Mouse (Mus musculus): Measurements from ENCODE around the gene Slc38a2.

Gene Slc38a2

DNA sequence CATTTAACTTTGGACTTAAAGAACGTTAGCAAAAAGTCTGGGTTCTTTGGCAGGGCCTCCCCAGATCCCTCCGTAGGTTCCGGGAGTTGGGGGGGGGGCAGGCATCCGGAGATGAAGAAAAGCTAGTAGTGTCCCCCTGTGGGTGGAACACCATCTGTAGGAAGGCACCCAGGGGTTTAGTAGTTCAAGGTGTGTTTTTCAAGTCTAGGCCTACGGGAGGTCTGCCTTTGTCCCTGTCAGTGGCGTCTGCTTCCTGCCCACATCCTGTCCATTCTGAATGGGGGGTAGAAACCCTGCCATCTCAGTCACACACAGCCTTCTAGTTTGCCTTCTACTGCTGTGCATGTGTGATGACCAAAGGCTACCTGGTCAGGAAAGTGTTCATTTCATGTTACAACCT is 20.6 kb upstream of the Slc38a2 start:
- peak; percentile 44 for DNase-seq (ENCODE audit: low read depth, low spot score)

DNA sequence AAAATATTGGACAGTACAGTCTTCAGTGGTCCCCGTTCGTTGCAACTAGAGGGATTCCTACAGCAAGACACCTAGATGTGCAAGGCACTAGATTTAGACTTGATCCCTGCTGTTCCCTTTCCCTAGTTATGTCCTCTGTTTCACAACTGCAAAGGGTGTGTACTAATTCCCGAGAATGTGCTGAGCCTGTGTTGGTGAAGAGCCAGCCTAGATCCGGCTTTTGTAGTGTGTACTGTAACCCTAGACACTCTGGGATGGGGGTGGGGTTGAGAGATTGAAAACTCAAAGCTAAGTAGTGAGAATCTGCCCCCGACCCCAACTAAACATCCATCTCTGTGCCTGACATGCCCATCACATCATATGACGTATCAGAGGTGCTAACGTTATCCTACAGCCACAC is 18.9 kb upstream of the Slc38a2 start:
- DNase-seq (ENCODE audit: low read depth, low spot score), result no peak

DNA sequence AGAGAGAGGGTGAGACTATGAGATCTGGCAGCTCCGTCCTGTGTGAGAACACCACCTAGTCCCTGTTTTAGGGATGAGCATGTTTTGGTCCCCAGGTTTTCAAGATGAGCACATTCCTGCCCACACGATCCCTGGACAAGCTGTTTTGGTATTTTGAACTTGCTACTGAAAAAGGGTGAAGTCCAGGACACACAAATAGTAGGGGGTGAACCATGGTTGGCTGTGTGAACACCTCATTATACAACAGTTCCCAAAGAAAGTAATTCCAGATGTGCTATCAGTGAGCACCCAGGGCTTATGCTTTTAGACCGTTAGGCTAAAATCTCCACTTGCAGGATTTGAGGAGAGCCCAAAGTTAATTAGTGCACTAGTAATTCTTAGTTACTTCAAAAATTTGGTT is 17.7 kb upstream of the Slc38a2 start:
- DNase-seq (ENCODE audit: low read depth, low spot score), result no peak

DNA sequence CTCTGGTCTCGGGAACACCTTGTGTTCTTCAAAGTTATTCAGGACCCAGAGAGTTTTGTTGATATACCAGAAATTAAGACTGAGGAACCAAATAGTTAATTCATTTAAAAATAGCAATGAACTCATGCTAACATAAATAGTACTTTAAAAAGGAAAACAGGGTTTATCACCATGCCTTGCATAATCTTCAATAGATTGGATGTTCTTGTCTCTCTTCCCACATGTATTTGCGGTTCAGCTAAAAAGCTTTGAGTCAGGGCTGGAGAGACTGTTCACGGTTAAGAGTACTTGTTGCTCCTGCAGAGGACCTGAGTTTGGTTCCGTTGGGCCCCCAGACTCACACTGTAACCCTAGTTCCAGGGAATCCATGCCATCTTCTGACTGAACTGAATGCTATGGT is 16.8 kb upstream of the Slc38a2 start:
- DNase-seq (ENCODE audit: low read depth, low spot score), result no peak

DNA sequence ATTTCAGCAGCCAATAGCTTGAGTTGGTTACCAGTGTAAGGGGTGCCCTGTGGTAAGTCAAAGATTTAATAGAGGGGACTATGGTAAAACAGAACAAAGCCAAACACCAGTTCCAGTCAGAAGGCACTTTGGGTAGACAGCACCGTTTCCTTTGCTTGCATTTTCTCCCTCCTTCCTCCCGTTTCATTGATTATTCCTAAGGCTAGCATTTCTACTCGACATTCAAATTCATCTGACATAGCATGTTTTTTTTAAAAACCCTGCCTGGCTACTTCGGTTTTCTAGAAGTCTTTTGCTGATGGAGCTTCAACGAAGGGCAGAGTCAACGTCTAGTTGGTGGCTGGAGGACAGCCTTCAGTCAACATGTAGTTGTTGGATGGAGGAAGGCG is 16.2 kb upstream of the Slc38a2 start:
- DNase-seq (ENCODE audit: low read depth, low spot score), result no peak

DNA sequence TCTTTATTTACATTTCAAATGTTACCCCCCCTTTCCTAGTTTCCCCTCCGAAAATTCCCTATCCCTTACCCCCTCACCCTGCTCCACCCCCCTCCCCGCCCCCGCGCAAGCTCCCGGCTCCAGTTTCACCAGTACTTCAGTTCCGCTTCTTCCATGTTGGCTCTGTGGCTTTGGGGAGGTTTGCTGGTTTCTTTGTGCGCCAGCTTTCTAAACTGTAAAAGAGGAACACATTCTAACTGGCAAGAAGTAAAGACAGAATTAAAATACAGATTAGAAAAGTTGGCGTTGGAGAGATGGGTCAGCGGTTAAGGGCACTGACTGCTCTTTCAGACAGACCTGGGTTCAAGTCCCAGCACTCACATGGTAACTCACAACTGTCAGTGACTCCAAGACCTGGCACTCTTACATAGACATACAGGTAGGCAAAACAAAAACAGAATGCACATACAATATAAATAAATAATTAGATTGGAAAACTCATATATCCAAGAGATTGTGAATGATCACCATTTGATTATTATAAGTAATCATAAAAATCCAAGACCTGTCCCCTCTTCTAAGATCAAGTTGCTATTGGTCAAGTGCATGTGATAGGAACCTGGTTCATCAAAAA is 15.7 kb upstream of the Slc38a2 start:
- DNase-seq (ENCODE audit: low read depth, low spot score), result no peak

DNA sequence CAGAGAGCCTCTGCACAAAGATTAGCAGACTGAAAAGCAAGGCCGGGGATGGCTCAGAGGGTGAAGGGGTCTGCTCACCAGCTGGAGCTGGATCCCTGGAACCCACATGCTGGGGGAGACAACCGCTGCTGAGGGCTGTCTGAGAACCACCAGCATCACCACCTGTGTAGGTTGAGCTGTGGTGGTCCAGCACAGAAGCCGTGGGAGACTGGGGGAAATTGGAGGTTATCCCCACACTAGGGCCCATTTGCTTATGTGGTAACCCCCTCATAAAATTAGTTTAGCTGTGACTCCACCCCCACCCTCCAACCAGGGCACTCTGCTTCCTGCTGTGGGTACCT is 15.1 kb upstream of the Slc38a2 start:
- peak; percentile 50 for DNase-seq (ENCODE audit: low read depth, low spot score)

DNA sequence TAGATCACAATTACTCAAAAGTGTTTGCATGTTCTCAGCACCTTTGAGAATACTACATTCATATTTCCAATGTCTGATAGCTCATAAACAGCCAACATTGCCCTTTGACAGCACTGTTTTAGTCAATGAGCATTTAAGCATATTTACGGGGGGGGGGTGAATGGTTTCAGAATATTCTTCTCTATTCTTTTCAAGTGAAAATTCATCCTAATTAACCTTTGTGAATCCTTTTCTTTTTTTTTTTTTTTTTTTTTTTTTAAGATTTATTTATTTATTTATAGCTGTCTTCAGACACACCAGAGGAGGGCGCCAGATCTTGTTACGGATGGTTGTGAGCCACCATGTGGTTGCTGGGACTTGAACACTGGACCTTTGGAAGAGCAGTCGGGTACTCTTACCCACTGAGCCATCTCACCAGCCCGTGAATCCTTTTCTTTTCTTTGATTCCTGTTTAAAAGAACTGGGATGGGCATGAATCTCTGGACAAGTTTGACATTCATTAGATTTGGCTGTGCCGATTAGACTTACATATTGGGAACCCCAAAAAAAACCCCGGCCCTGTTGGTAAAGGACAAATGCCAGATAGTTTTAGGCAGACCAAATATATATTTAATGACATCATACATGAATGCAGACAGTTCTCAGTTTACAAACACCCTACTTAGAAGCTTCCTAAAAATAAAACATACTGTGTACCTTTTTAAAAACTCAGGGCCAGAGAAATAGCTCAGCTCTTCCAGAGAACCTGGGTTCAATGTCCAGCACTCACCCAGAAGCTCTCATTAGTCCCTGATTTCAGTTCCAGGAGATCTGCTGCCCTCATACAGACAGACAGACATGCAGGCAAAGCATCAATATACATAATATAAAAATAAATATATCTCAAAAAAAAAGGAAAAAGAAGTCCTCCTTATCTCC is 14.5 kb upstream of the Slc38a2 start:
- DNase-seq (ENCODE audit: low read depth, low spot score), result no peak

DNA sequence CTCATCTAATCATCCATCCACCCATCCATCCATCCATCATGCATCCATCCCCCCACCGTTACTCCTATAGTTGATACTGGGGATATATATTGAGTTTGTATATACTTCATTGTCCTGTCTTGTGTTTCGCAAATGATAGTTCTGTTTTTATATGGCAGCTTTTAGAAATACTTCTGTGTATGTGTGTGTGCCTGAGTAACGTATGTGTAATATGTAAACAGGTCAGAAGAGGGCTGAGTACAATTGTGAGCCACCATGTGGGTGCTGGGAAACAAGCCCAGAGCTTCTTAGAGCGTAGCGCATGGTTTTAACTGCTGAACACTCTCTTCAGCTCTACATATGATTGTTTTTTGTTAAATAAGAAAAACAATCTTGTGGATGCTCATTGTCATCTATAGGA is 12.8 kb upstream of the Slc38a2 start:
- DNase-seq (ENCODE audit: low read depth, low spot score), result no peak

DNA sequence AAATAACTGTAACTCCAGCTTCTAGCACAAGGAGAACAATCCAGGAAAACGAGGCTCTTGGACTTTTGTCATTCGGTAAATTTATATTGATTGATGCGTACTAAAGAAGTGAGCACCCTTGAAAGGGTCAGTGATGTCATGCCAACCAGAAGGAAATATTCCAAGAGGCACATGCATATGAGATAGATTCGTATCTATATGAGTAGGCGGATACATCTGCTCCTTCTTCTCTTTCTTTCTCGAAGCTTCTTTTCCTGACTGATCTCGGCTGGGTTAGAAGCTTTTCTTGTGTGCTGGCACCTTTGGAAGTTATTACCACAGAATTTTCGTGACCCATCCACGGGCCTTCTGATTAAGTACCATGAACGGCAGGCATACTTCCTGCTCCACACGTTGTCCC is 12.1 kb upstream of the Slc38a2 start:
- DNase-seq (ENCODE audit: low read depth, low spot score), result no peak

DNA sequence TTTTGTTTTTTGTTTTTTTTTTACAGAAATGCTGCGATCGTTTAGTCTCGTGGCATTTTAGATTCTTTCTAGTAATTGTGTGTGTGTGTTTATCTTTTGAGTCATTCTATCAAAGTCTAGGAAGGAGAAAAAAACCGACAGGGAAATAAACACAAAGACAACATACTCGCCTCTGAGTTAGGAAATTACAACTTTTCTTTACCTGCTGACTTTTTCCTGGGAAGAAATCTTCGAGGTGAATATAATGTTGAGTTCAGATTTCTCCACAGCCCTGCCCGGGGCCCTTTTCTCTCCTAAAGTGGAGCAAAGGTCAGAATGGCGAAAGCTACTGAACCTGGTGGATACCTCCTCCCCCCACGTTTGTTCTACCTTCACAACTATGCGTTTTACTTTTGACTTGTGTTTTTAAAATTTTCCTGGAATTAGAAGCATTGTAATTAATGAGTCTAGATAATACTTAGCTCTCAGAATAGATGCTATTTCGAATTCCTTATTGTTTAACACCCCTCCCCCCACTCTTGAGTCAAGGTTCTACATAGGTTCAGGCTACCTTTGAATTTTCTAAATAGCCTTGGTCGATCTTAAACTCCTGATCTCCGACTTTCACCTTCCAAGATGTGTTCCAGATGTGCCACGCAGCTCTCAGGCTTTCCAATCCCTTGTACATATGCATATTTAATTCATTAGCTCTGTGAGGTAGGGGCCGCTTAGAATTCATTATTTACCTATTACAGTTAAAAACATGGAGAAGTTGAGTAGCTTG is 11.0 kb upstream of the Slc38a2 start:
- no peak for DNase-seq (ENCODE audit: low read depth, low spot score)

DNA sequence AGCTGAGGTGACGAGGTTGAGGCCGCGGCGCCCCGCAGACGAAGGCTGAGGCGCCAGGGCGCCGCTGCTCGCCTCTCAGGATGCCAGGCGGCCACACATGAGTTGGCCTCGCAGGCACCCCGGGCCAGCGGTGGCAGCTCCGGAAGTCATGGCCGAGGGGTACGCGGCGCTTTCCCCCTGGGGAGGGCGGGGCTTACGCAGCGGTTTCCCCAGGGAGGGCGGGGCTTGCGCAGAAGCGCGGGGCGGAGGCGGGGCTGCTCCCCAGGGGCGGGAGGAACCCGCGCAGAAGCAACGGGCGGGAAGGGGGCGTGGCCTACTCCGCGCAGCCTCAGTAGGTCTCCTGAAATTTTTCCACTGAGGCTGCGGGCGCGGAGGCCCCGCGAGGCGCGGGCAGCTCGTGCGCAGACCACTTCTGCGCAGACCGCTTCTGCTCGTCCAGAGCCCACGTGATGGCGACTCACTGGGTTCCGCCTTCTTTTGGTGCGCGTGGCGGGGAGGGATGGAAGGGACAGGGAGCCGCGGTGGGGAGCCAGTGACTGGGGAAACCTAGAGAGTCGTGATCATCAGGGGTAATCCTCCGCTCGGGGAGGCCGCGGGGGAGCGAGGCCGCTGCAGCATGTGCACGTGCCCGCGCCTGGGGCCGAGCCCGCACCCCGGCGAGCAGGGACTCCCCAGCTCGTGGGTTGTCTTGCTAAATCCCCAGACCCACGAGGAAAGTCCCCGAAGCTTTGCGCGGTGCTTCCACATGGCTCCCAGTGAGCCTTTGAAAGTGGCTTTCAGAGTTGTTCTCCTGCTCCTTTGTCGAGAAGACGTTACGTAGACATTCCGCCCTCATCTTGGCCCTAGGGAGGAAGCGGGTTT is 10.2 kb upstream of the Slc38a2 start:
- DNase-seq (ENCODE audit: low read depth, low spot score), result peak; percentile 99

DNA sequence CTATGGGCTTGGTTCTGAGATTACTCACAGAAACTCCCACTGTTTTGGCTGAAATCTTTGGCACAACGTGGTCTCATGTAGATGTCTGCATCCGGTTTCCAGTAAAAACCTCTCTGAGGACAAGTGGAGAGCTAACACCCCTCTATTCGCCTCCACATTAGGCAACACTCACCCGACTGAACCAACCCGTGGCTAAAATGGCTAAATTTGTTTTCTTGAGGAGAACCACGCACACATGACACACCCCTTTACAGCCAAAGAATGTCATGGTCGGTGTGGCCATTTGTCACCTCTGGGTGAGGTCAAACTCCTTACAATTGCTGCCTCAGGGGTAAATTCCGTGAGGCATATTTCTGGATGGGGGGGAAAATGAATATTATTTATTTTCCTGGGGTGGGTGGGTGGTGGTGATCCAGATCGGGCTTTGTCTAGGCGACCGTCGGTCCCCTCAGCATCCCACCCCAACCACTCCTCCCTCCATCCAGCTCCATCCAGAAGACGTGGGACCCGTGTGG is 9.5 kb upstream of the Slc38a2 start:
- no peak for DNase-seq (ENCODE audit: low read depth, low spot score)

DNA sequence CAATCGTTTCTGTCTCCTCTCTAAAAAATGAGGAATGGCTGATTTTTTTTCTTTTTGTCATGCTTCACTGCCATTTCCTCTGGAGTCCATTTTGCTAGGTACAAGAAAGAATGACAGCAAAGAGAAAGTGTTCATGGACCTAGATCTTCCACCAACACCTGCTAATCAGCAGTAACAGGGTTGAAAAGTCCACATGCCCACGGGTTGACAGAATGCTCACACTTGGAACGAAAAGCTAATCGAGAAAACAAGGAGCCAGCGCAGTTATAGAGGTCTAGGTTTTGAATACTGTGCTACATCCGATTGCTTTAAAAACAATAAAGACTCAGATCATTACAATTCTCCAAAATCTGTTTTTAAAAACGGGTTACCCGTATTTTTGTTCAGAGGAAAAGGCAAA is 8.9 kb upstream of the Slc38a2 start:
- DNase-seq (ENCODE audit: low read depth, low spot score), result no peak

DNA sequence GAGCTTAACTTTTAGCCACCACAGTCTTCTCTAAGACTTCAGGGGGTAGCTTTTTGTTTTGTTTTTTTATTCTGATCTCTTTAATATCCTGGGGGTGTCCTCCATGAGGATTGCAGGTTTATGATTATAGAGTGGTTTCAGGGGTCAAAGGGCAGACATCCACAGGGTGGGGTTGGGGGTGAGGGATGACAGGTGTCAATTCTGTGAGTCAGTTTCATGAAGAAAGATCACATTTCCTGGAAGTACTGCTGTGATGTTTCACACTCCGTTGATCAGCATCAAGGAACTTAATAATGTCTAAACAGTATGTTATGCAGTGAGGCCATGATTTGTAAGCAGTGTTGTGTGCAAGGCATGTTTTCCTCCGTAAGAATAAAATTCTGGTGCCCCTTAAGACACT is 8.4 kb upstream of the Slc38a2 start:
- DNase-seq (ENCODE audit: low read depth, low spot score), result peak; percentile 37

DNA sequence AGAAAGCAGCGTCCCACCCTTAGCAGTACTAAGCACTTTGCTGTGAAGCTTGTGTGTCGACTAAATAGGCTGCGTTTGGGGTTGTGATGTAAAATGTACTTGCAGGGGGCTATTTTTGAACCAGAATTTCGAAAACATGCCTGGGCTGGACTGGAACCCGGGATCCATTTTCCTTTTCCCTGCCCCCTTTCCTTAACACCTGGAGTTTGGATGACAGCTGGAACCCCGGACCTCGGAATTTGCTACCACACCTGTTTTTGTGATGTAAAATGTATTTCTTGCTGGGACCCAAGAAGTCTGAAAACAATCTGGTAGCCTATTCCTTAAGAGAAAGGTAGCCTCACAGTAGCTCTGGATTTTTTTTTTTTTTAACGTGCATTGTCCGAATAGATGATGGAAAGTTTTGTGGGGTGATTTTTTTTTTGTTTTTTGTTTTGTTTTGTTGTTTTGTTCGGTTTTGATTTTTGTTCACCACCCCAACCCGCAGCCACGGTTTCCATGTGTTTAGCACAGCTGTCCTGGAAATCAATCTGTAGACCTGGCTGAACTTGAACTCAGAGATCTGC is 3.0 kb upstream of the Slc38a2 start:
- no peak for DNase-seq (ENCODE audit: low read depth, low spot score)

DNA sequence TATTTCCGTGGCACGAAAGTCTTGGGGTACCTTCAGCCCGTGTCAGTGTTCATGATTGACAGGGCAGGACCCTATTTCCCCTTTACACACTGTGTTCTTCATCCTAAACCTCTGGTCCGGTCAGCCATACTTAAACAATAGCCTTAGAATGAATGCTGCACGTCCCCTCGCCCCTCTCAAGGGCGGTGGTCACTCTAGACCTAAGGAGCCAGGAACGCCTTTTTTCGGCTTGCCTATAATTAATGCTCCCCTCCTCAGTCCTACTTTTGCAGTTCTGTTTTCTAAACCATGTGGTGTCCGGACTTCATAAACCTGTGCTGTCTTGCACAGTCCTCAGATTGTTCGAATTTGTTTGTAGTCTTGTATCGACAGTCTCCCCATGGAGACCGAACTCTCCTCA is 1.2 kb upstream of the Slc38a2 start:
- DNase-seq (ENCODE audit: low read depth, low spot score), result no peak

DNA sequence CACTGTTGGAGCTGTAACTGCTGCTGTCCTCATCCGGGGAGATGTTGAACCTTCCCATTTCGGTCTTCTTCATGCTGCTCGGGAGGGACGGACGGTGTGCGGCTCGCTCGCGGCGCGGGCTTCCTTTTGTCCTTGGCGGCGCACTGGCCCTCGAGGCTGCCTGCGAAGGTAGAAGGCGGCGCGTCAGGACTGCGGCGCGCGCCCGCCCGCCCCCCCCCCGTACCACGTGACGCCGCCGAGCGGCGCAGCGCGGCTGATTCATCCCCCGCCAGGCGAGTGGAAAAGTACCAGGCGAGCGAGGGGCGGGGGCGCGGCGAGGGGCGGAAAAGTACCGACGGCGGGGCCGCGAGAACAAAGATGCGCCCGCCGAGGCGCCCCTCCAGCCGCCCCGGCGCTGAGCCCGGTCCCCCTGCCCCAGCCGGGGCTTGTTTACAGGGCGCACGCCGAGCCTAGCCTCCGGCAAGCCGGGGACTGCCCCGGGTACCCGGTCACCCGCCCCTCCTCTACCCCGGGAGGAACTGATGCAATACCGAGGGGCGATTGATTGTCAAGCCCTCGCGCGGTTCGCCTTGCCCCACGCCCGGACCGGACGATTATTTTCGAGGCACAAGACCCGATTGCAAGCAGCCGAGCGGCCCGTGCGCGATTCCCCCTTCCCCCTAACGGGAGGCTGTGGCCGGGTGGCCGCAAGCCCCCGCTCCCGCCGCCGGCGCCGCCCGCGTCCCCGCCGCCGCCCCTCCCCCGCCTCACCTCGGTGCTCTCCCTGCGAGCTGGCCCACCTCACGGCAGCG is 677 bp downstream of the Slc38a2 start:
- peak; percentile 93 for DNase-seq (ENCODE audit: low read depth, low spot score)

DNA sequence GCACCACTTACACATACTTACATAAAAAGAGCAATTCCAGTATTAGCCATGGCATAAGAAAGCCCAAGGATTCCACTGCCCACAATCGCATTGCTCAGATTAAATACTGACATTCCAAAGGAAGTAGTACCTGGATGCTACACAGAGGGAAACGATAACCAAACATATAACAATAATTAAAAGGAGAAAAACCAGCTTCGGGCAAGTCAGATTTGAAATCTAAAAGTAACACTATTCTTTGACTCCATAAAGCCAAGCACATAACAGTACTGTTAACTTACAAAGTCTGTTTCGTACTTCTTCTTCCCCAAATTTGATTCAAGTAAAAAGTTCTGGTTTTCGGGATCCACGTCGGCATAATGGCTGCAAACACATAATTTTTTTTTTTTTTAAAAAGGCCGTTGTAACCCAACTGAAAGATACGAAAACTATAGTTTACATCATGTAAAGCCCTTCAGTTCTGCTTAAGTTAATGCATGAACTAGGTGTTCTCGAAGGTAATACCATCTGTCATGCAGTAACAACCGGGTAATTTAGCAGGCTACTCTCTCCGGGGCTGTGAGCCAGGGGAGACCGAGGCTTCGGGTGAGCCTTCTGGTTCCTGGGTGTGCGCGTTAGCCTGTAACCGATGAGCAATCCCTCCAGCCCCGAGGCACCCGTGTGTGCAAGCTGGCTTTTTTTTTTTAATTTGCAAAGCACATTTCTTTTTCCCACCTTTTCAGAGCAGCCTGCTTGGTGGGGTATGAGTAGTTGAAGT is 1.5 kb downstream of the Slc38a2 start:
- no peak for DNase-seq (ENCODE audit: low read depth, low spot score)

All from CD4-positive, CD25-positive, alpha-beta regulatory T cell, adult 2 months (primary cell).